Mouse (Mus musculus): ENCODE measurements around the gene Exosc10. TPM values are rescaled to one million over a fixed set of nuclear protein-coding genes. Genes with fewer than 3 reads are reported as not detected.

The Exosc10 gene
- polyA plus RNA-seq, 1 experiment: 33.4 TPM

- TF ChIP-seq CTCF (IDR thresholded peaks at IDR 0.05; ENCODE audit: insufficient read depth, low read length): no peak
- no peak for TF ChIP-seq POLR2A (IDR thresholded peaks at IDR 0.05; ENCODE audit: borderline replicate concordance, extremely low read depth, low read depth, low read length)
Observed at GRCm38 (mm10) chr4:148563595-148563994, 5.4 kb downstream of the Exosc10 start.

GRCm38 (mm10) chr4:148570138-148570537 lies 11.9 kb downstream of the Exosc10 start:
- TF ChIP-seq POLR2A (IDR thresholded peaks at IDR 0.05; ENCODE audit: borderline replicate concordance, extremely low read depth, low read depth, low read length): no peak
- TF ChIP-seq CTCF (IDR thresholded peaks at IDR 0.05; ENCODE audit: insufficient read depth, low read length): no peak
- Histone ChIP-seq H3K4me3 (replicated peaks; ENCODE audit: extremely low read depth, low read depth, low read length) (no peak overlapping the region), H3K4me1 (ENCODE audit: control insufficient read depth, insufficient read depth, low read length) (no peaks in the 10 kb centered on the region)
- 80% methylated on average over 10 of the region's 10 CpGs for WGBS
- DNase-seq: no peak

More at GRCm38 (mm10) chr4:148563595-148563994, 5.4 kb downstream of the Exosc10 start:
- no peak for DNase-seq
- 0 out of 2 replicates have a peak, but pooled peaks cover 4% of the 10 kb centered on the region for H3K4me1 ChIP-seq (ENCODE audit: control insufficient read depth, insufficient read depth, low read length)
- WGBS: 91% methylated on average over 12 of the region's 12 CpGs
- no peak overlapping the region for H3K4me3 ChIP-seq (replicated peaks; ENCODE audit: extremely low read depth, low read depth, low read length)

GRCm38 (mm10) chr4:148570693-148571295 lies 12.6 kb downstream of the Exosc10 start:
- TF ChIP-seq POLR2A (IDR thresholded peaks at IDR 0.05; ENCODE audit: borderline replicate concordance, extremely low read depth, low read depth, low read length): no peak
- no peak for TF ChIP-seq CTCF (IDR thresholded peaks at IDR 0.05; ENCODE audit: insufficient read depth, low read length)
- H3K4me1 ChIP-seq (ENCODE audit: control insufficient read depth, insufficient read depth, low read length): no peaks in the 10 kb centered on the region
- no peak for DNase-seq
- H3K4me3 ChIP-seq (replicated peaks; ENCODE audit: extremely low read depth, low read depth, low read length): no peak overlapping the region
- 96% methylated on average over 9 of the region's 9 CpGs for WGBS

- Histone ChIP-seq H3K4me3 (replicated peaks; ENCODE audit: extremely low read depth, low read depth, low read length) (no peak overlapping the region), H3K4me1 (ENCODE audit: control insufficient read depth, insufficient read depth, low read length) (no peaks in the 10 kb centered on the region)
- WGBS: 85% methylated on average over 7 of the region's 7 CpGs
- TF ChIP-seq POLR2A (IDR thresholded peaks at IDR 0.05; ENCODE audit: borderline replicate concordance, extremely low read depth, low read depth, low read length): no peak
- no peak for TF ChIP-seq CTCF (IDR thresholded peaks at IDR 0.05; ENCODE audit: insufficient read depth, low read length)
- DNase-seq: no peak
Observed at GRCm38 (mm10) chr4:148573222-148573621, 15.0 kb downstream of the Exosc10 start.

GRCm38 (mm10) chr4:148580765-148581164 lies 22.5 kb downstream of the Exosc10 start:
- TF ChIP-seq POLR2A (IDR thresholded peaks at IDR 0.05; ENCODE audit: borderline replicate concordance, extremely low read depth, low read depth, low read length) (no peak), CTCF (IDR thresholded peaks at IDR 0.05; ENCODE audit: insufficient read depth, low read length) (no peak)
- 84% methylated on average over 9 of the region's 9 CpGs for WGBS

GRCm38 (mm10) chr4:148581422-148581821 lies 23.2 kb downstream of the Exosc10 start:
- no peak for DNase-seq
- 79% methylated on average over 5 of the region's 5 CpGs for WGBS
- H3K4me1 ChIP-seq (ENCODE audit: control insufficient read depth, insufficient read depth, low read length): no peaks in the 10 kb centered on the region

More at GRCm38 (mm10) chr4:148580765-148581164, 22.5 kb downstream of the Exosc10 start:
- DNase-seq: no peak
- H3K4me1 ChIP-seq (ENCODE audit: control insufficient read depth, insufficient read depth, low read length): no peaks in the 10 kb centered on the region
- H3K4me3 ChIP-seq (replicated peaks; ENCODE audit: extremely low read depth, low read depth, low read length): no peak overlapping the region

GRCm38 (mm10) chr4:148583257-148583656 lies 25.0 kb downstream of the Exosc10 start:
- WGBS: 37% methylated on average over 4 of the region's 4 CpGs
- H3K4me1 ChIP-seq (ENCODE audit: control insufficient read depth, insufficient read depth, low read length): no peaks in the 10 kb centered on the region
- TF ChIP-seq CTCF (IDR thresholded peaks at IDR 0.05; ENCODE audit: insufficient read depth, low read length): no peak
- no peak for TF ChIP-seq POLR2A (IDR thresholded peaks at IDR 0.05; ENCODE audit: borderline replicate concordance, extremely low read depth, low read depth, low read length)
- no peak overlapping the region for H3K4me3 ChIP-seq (replicated peaks; ENCODE audit: extremely low read depth, low read depth, low read length)
- no peak for DNase-seq

More at GRCm38 (mm10) chr4:148581422-148581821, 23.2 kb downstream of the Exosc10 start:
- no peak overlapping the region for H3K4me3 ChIP-seq (replicated peaks; ENCODE audit: extremely low read depth, low read depth, low read length)
- TF ChIP-seq POLR2A (IDR thresholded peaks at IDR 0.05; ENCODE audit: borderline replicate concordance, extremely low read depth, low read depth, low read length) (no peak), CTCF (IDR thresholded peaks at IDR 0.05; ENCODE audit: insufficient read depth, low read length) (no peak)

- peaks cover 4% of the 10 kb centered on the region for H3K4me1 ChIP-seq (ENCODE audit: control insufficient read depth, insufficient read depth, low read length)
- TF ChIP-seq POLR2A (IDR thresholded peaks at IDR 0.05; ENCODE audit: borderline replicate concordance, extremely low read depth, low read depth, low read length): no peak
- 52% methylated on average over 9 of the region's 9 CpGs for WGBS
- DNase-seq: no peak
- no peak overlapping the region for H3K4me3 ChIP-seq (replicated peaks; ENCODE audit: extremely low read depth, low read depth, low read length)
Observed at GRCm38 (mm10) chr4:148586648-148587047, 28.4 kb downstream of the Exosc10 start.

- peaks cover 9% of the 10 kb centered on the region for H3K4me1 ChIP-seq (ENCODE audit: control insufficient read depth, insufficient read depth, low read length)
- no peak for DNase-seq
Observed at GRCm38 (mm10) chr4:148588793-148589192, 30.6 kb downstream of the Exosc10 start.

GRCm38 (mm10) chr4:148589565-148589964 lies 31.3 kb downstream of the Exosc10 start:
- TF ChIP-seq POLR2A (IDR thresholded peaks at IDR 0.05; ENCODE audit: borderline replicate concordance, extremely low read depth, low read depth, low read length) (no peak), CTCF (IDR thresholded peaks at IDR 0.05; ENCODE audit: insufficient read depth, low read length) (no peak)
- WGBS: 52% methylated on average over 7 of the region's 8 CpGs
- peak; percentile 35 for DNase-seq
- peaks cover 9% of the 10 kb centered on the region for H3K4me1 ChIP-seq (ENCODE audit: control insufficient read depth, insufficient read depth, low read length)
- H3K4me3 ChIP-seq (replicated peaks; ENCODE audit: extremely low read depth, low read depth, low read length): no peak overlapping the region

More at GRCm38 (mm10) chr4:148588793-148589192, 30.6 kb downstream of the Exosc10 start:
- WGBS: 64% methylated on average over 9 of the region's 9 CpGs
- TF ChIP-seq POLR2A (IDR thresholded peaks at IDR 0.05; ENCODE audit: borderline replicate concordance, extremely low read depth, low read depth, low read length) (no peak), CTCF (IDR thresholded peaks at IDR 0.05; ENCODE audit: insufficient read depth, low read length) (no peak)
- no peak overlapping the region for H3K4me3 ChIP-seq (replicated peaks; ENCODE audit: extremely low read depth, low read depth, low read length)

Measured in lung, adult 2 months (tissue).